Mouse (Mus musculus) left cerebral cortex, adult 6 months (tissue): ENCODE measurements around the gene Tet2. TPM values are rescaled to one million over a fixed set of nuclear protein-coding genes. Genes with fewer than 3 reads are reported as not detected.

Experiments used
- long read RNA-seq, 2 experiments: library from polyadenylated mRNA; unstranded; transcript quantifications; one replicate each; pipeline ENCODE4 v2.0.0; 2019 to 2020
- polyA plus RNA-seq: library from polyadenylated mRNA; unstranded; fragments of <200 nt; fragmentation: Nextera tagmentation; gene quantifications from 2 replicates; pipeline ENCODE4 v1.2.3, GENCODE M21; 2021

Tet2 gene
- 6.8 and 9.4 TPM in 2 replicates for polyA plus RNA-seq
- long read RNA-seq, experiment 1, transcript Tet2-210 (1 exons, 1,627 nt), result major isoform, 5 of 25 reads
- long read RNA-seq, experiment 1, partial matches to known transcripts, result 9 of 25 reads
- long read RNA-seq, experiment 1, other reads (novel, unspliced or antisense), result 11 of 25 reads
- long read RNA-seq, experiment 2, partial matches to known transcripts, result 4 of 11 reads
- long read RNA-seq, experiment 2, other reads (novel, unspliced or antisense), result 6 of 11 reads

GRCm38 (mm10) chr3:133544551-133545303, at the start of gene Tet2:
Gene Tet2 (minus strand): TSS chr3:133545139.

Other genes starting within 250 kb of the Tet2 start
- gene Ppa2, start 235.0 kb downstream of the Tet2 start, polyA plus RNA-seq, result 107 and 114 TPM in 2 replicates